Mouse (Mus musculus): ENCODE measurements around the gene Cfd.

- TF ChIP-seq CTCF (IDR thresholded peaks at IDR 0.05; ENCODE audit: extremely low read depth, insufficient read length, insufficient replicate concordance, low read depth, low read length), result no peak
- no peak for TF ChIP-seq POLR2A (IDR thresholded peaks at IDR 0.05; ENCODE audit: low read depth, low read length)
These were observed 28.4 kb upstream of the Cfd start for GRCm38 (mm10) chr10:79862049-79862788.

Data from small intestine, adult 2 months (tissue).